Mouse (Mus musculus): ENCODE measurements around the gene Slc12a8. TPM values are rescaled to one million over a fixed set of nuclear protein-coding genes. Genes with fewer than 3 reads are reported as not detected.

Gene Slc12a8
- polyA plus RNA-seq, 1 experiment from 2014 or later: 1.0 TPM

- Histone ChIP-seq H3K27ac (no peak overlapping the region), H3K9me3 (replicated peaks) (no peaks in the 10 kb centered on the region), H3K9ac (no peak overlapping the region), H3K4me2 (no peak overlapping the region), H3K36me3 (no peaks in the 10 kb centered on the region), H3K4me1 (replicated peaks) (peaks cover 40% of the 10 kb centered on the region), H3K27me3 (no peaks in the 10 kb centered on the region), H3K4me3 (no peak overlapping the region)
- no peak for ATAC-seq (replicated peaks; ENCODE audit: insufficient number of reproducible peaks, insufficient read depth, low FRiP score, low read depth)
- WGBS: 73% methylated on average over 7 of the region's 7 CpGs
Observed at GRCm38 (mm10) chr16:33573703-33574102, 56.6 kb downstream of the Slc12a8 start.

GRCm38 (mm10) chr16:33575728-33576127 lies 58.6 kb downstream of the Slc12a8 start:
- 56% methylated on average over 6 of the region's 6 CpGs for WGBS
- H3K9ac ChIP-seq: no peak overlapping the region
- no peak overlapping the region for H3K4me3 ChIP-seq
- no peak for ATAC-seq (replicated peaks; ENCODE audit: insufficient number of reproducible peaks, insufficient read depth, low FRiP score, low read depth)
- H3K9me3 ChIP-seq (replicated peaks): no peaks in the 10 kb centered on the region
- H3K36me3 ChIP-seq: no peaks in the 10 kb centered on the region
- peaks cover 59% of the 10 kb centered on the region for H3K4me1 ChIP-seq (replicated peaks)
- H3K27ac ChIP-seq: peak overlapping the region; percentile 60
- H3K27me3 ChIP-seq: no peaks in the 10 kb centered on the region
- no peak overlapping the region for H3K4me2 ChIP-seq

- H3K9me3 ChIP-seq (replicated peaks): no peaks in the 10 kb centered on the region
- H3K27ac ChIP-seq: peak overlapping the region; percentile 60
- H3K36me3 ChIP-seq: no peaks in the 10 kb centered on the region
- no peaks in the 10 kb centered on the region for H3K27me3 ChIP-seq
- H3K4me2 ChIP-seq: no peak overlapping the region
- no peak overlapping the region; the same call in 1 of the 2 replicates for H3K9ac ChIP-seq
- WGBS: 71% methylated on average over 36 of the region's 36 CpGs
- peaks cover 67% of the 10 kb centered on the region for H3K4me1 ChIP-seq (replicated peaks)
- H3K4me3 ChIP-seq: no peak overlapping the region
- ATAC-seq (replicated peaks; ENCODE audit: insufficient number of reproducible peaks, insufficient read depth, low FRiP score, low read depth): no peak
Observed at GRCm38 (mm10) chr16:33576271-33577189, 59.4 kb downstream of the Slc12a8 start.

- 33% methylated on average over 3 of the region's 3 CpGs for WGBS
- peaks cover 83% of the 10 kb centered on the region for H3K4me1 ChIP-seq (replicated peaks)
- peak overlapping the region; percentile 60 for H3K27ac ChIP-seq
- no peak overlapping the region for H3K4me2 ChIP-seq
- H3K27me3 ChIP-seq: no peaks in the 10 kb centered on the region
- no peak for ATAC-seq (replicated peaks; ENCODE audit: insufficient number of reproducible peaks, insufficient read depth, low FRiP score, low read depth)
- H3K4me3 ChIP-seq: no peak overlapping the region
- H3K36me3 ChIP-seq: no peaks in the 10 kb centered on the region
- no peaks in the 10 kb centered on the region for H3K9me3 ChIP-seq (replicated peaks)
- no peak overlapping the region for H3K9ac ChIP-seq
Observed at GRCm38 (mm10) chr16:33578462-33578861, 61.3 kb downstream of the Slc12a8 start.

- Histone ChIP-seq H3K27ac (peak overlapping the region; percentile 90), H3K4me1 (replicated peaks) (peaks cover 95% of the 10 kb centered on the region), H3K9me3 (replicated peaks) (no peaks in the 10 kb centered on the region), H3K9ac (no peak overlapping the region), H3K4me2 (no peak overlapping the region), H3K36me3 (no peaks in the 10 kb centered on the region), H3K27me3 (no peaks in the 10 kb centered on the region), H3K4me3 (no peak overlapping the region)
- ATAC-seq (replicated peaks; ENCODE audit: insufficient number of reproducible peaks, insufficient read depth, low FRiP score, low read depth): no peak; the same call in 1 of the 2 replicates
- WGBS: 67% methylated on average over 2 of the region's 2 CpGs
Observed at GRCm38 (mm10) chr16:33580331-33580730, 63.2 kb downstream of the Slc12a8 start.

GRCm38 (mm10) chr16:33580736-33581241 lies 63.7 kb downstream of the Slc12a8 start:
- Histone ChIP-seq H3K9me3 (replicated peaks) (no peaks in the 10 kb centered on the region), H3K27ac (peak overlapping the region; percentile 90), H3K36me3 (no peaks in the 10 kb centered on the region), H3K4me2 (0 out of 2 replicates have a peak overlapping the region, but pooled peaks have one; percentile 1), H3K27me3 (no peaks in the 10 kb centered on the region), H3K4me3 (no peak overlapping the region), H3K4me1 (replicated peaks) (peaks cover 92% of the 10 kb centered on the region), H3K9ac (no peak overlapping the region)
- ATAC-seq (replicated peaks; ENCODE audit: insufficient number of reproducible peaks, insufficient read depth, low FRiP score, low read depth): peak; percentile 81

DNA sequence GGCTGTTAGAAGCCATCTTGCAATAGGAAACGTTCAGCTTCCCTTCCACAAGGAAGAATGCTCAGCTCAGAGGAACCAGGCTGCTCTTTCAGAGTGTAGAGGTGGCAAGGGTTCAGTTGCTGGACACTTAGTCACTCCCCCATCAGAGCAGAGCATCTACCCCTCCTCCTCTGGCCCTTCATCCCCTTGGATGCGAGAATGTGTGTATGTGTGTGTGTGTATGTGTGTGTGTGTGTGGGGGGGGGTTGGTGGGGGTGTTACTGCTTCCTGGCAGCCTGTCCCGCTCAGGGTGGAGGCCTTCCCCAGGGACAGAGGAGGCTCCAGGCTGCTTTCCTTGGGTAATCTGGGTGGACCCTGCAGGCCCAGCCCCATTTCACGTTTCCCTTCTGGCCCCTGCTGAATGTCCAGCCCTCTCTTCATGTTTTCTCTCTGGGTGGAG lies 64.6 kb downstream of the Slc12a8 start:
- H3K4me3 ChIP-seq: no peak overlapping the region
- H3K4me1 ChIP-seq (replicated peaks): peaks cover 84% of the 10 kb centered on the region
- H3K27ac ChIP-seq: peak overlapping the region; percentile 90
- 21% methylated on average over 4 of the region's 4 CpGs for WGBS
- H3K27me3 ChIP-seq: no peaks in the 10 kb centered on the region
- H3K9ac ChIP-seq: no peak overlapping the region
- no peaks in the 10 kb centered on the region for H3K36me3 ChIP-seq
- no peak overlapping the region for H3K4me2 ChIP-seq
- ATAC-seq (replicated peaks; ENCODE audit: insufficient number of reproducible peaks, insufficient read depth, low FRiP score, low read depth): peak; percentile 28
- H3K9me3 ChIP-seq (replicated peaks): no peaks in the 10 kb centered on the region

- no peaks in the 10 kb centered on the region for H3K36me3 ChIP-seq
- no peak overlapping the region for H3K4me2 ChIP-seq
- 70% methylated on average over 8 of the region's 8 CpGs for WGBS
- no peak overlapping the region for H3K4me3 ChIP-seq
- ATAC-seq (replicated peaks; ENCODE audit: insufficient number of reproducible peaks, insufficient read depth, low FRiP score, low read depth): no peak
- H3K27ac ChIP-seq: peak overlapping the region; percentile 90
- H3K4me1 ChIP-seq (replicated peaks): peaks cover 77% of the 10 kb centered on the region
- H3K27me3 ChIP-seq: no peaks in the 10 kb centered on the region
- no peak overlapping the region for H3K9ac ChIP-seq
- H3K9me3 ChIP-seq (replicated peaks): no peaks in the 10 kb centered on the region
Observed at GRCm38 (mm10) chr16:33582495-33582894, 65.4 kb downstream of the Slc12a8 start.

- no peaks in the 10 kb centered on the region for H3K36me3 ChIP-seq
- ATAC-seq (replicated peaks; ENCODE audit: insufficient number of reproducible peaks, insufficient read depth, low FRiP score, low read depth): no peak
- peak overlapping the region; percentile 62 for H3K4me2 ChIP-seq
- H3K4me1 ChIP-seq (replicated peaks): peaks cover 68% of the 10 kb centered on the region
- H3K9ac ChIP-seq: no peak overlapping the region
- H3K4me3 ChIP-seq: no peak overlapping the region
- WGBS: 47% methylated on average over 3 of the region's 3 CpGs
- no peaks in the 10 kb centered on the region for H3K9me3 ChIP-seq (replicated peaks)
- H3K27ac ChIP-seq: peak overlapping the region; percentile 85
- H3K27me3 ChIP-seq: no peaks in the 10 kb centered on the region
Observed at GRCm38 (mm10) chr16:33583333-33583732, 66.2 kb downstream of the Slc12a8 start.

GRCm38 (mm10) chr16:33583881-33584454 lies 66.8 kb downstream of the Slc12a8 start:
- H3K36me3 ChIP-seq: no peaks in the 10 kb centered on the region
- H3K9me3 ChIP-seq (replicated peaks): no peaks in the 10 kb centered on the region
- H3K9ac ChIP-seq: peak overlapping the region; percentile 36
- no peaks in the 10 kb centered on the region for H3K27me3 ChIP-seq
- H3K4me2 ChIP-seq: peak overlapping the region; percentile 62
- peaks cover 62% of the 10 kb centered on the region for H3K4me1 ChIP-seq (replicated peaks)
- H3K4me3 ChIP-seq: peak overlapping the region; percentile 30
- H3K27ac ChIP-seq: peak overlapping the region; percentile 85
- ATAC-seq (replicated peaks; ENCODE audit: insufficient number of reproducible peaks, insufficient read depth, low FRiP score, low read depth): peak; percentile 19
- WGBS: 10% methylated on average over 19 of the region's 19 CpGs

GRCm38 (mm10) chr16:33584455-33585082 lies 67.4 kb downstream of the Slc12a8 start:
- Histone ChIP-seq H3K4me3 (peak overlapping the region; percentile 30), H3K36me3 (no peaks in the 10 kb centered on the region), H3K27ac (peak overlapping the region; percentile 85), H3K4me2 (peak overlapping the region; percentile 62), H3K9ac (peak overlapping the region; percentile 36), H3K27me3 (no peaks in the 10 kb centered on the region), H3K9me3 (replicated peaks) (no peaks in the 10 kb centered on the region), H3K4me1 (replicated peaks) (peaks cover 56% of the 10 kb centered on the region)
- no peak for ATAC-seq (replicated peaks; ENCODE audit: insufficient number of reproducible peaks, insufficient read depth, low FRiP score, low read depth)
- WGBS: 20% methylated on average over 13 of the region's 13 CpGs

All from heart, embryonic 15.5 days (tissue).